In genomic region chr6:143099281-143099680, GRCm38 (mm10) we compare ENCODE assay signal across 8 mouse cellular contexts. TPM values are rescaled to one million over a fixed set of nuclear protein-coding genes. Genes with fewer than 3 reads are reported as not detected.
DNase-seq lines count a peak whose midpoint lies in the region; ATAC-seq and TF ChIP-seq lines count a peak whose summit lies in the region.

No protein-coding gene starts in this region.

- H3K27me3 ChIP-seq in ES-Bruce4 (ENCODE audit: control insufficient read depth, insufficient read depth, low read length, poor library complexity, severe bottlenecking), result no peaks in the 10 kb centered on the region

- H3K27ac ChIP-seq in ES-Bruce4 (ENCODE audit: insufficient read depth, low read length), result 0 out of 2 replicates have a peak overlapping the region, but pooled peaks have one; percentile 36

- TF ChIP-seq CTCF in ES-Bruce4 (IDR thresholded peaks at IDR 0.05; ENCODE audit: low read depth, low read length), result no peak

- peaks cover 5% of the 10 kb centered on the region; the same call in 1 of the 2 replicates for H3K36me3 ChIP-seq in ES-Bruce4 (ENCODE audit: control insufficient read depth, insufficient read depth, low read length, poor library complexity, severe bottlenecking)

- peak overlapping the region; percentile 63 for H3K9ac ChIP-seq in ES-Bruce4 (ENCODE audit: low read depth, poor library complexity, severe bottlenecking)

- H3K4me3 ChIP-seq in ES-Bruce4 (ENCODE audit: low read depth, low read length), result peak overlapping the region; percentile 80

- no peak for TF ChIP-seq POLR2A in ES-Bruce4 (IDR thresholded peaks at IDR 0.05; ENCODE audit: insufficient read depth, low read length)

- no peaks in the 10 kb centered on the region for H3K9me3 ChIP-seq in ES-Bruce4 (replicated peaks; ENCODE audit: control insufficient read depth, insufficient read depth, low read length, poor library complexity, severe bottlenecking)

- DNase-seq in layer of hippocampus, adult 11-12 months (ENCODE audit: low spot score), result peak; percentile 42
- DNase-seq in layer of hippocampus, postnatal 10 days (ENCODE audit: low spot score in 2 of 2), result no peak
- peak; percentile 69 for DNase-seq in cerebellum, adult 9-10 months
- DNase-seq in frontal cortex, postnatal 36 days (ENCODE audit: low spot score in 2 of 2), result peak; percentile 40 to 54
- DNase-seq in kidney, postnatal 10 days, result peak; percentile 59
- DNase-seq in spleen, adult 12 weeks (ENCODE audit: low spot score), result peak; percentile 56

- no peak for TF ChIP-seq EP300 in ES-Bruce4 (IDR thresholded peaks at IDR 0.05; ENCODE audit: insufficient read depth, low read depth, low read length)

- ATAC-seq in megakaryocyte, adult 5-6 weeks (ENCODE audit: poor library complexity, severe bottlenecking), result peak; percentile 58

- H3K4me1 ChIP-seq in ES-Bruce4 (ENCODE audit: control insufficient read depth, insufficient read depth, low read length), result no peaks in the 10 kb centered on the region

RNA-seq across cellular contexts. Expression of gene C2cd5, which starts 0.7 kb away (rescaled TPM):
- total RNA-seq in layer of hippocampus, postnatal 10 days (2021), result 10 to 100 TPM; 66.6 to 77.6 TPM
- 49.6 and 57.2 TPM in 2 replicates for polyA plus RNA-seq in ES-Bruce4 (2011; ENCODE audit: insufficient read depth, insufficient read length, low read depth, missing spikeins)
- 51.0 and 52.8 TPM in 2 replicates for total RNA-seq in megakaryocyte, adult 5-6 weeks (2015)
- 48.4 and 60.4 TPM in 2 replicates for total RNA-seq in megakaryocyte, adult 5-6 weeks (2017)

Comparison
In these comparisons a context has a peak if more than half of its experiments do, and no peak if none do; other contexts are left out.
1. DNase-seq: peak in layer of hippocampus, adult 11-12 months (single experiment), cerebellum, adult 9-10 months (single experiment), frontal cortex, postnatal 36 days (2 of 2), kidney, postnatal 10 days (single experiment) and spleen, adult 12 weeks (single experiment); none in layer of hippocampus, postnatal 10 days (0 of 2).